Mouse (Mus musculus): ENCODE data around the gene Ccdc137. TPM values are rescaled to one million over a fixed set of nuclear protein-coding genes. Genes with fewer than 3 reads are reported as not detected.

The Ccdc137 gene
- 36.2 and 42.9 TPM in 2 replicates for polyA plus RNA-seq (2012; rRNA removed)

GRCm38 (mm10) chr11:120457772-120458751 lies at the start of gene Ccdc137, which contains the start of gene Oxld1:
Gene Ccdc137 (plus strand): TSS chr11:120458115.
Gene Oxld1 (minus strand): TSS chr11:120458068.

GRCm38 (mm10) chr11:120437152-120437856 lies 20.6 kb upstream of the Ccdc137 start, which contains the start of gene Nploc4:
Gene Nploc4 (minus strand): TSS chr11:120437708.

GRCm38 (mm10) chr11:120442344-120442743 lies 15.6 kb upstream of the Ccdc137 start, which contains the start of gene Tspan10:
Gene Tspan10 (plus strand): TSS chr11:120442644.

GRCm38 (mm10) chr11:120453306-120453705 lies 4.6 kb upstream of the Ccdc137 start, which contains the start of gene Pde6g:
Gene Pde6g (minus strand): TSS chr11:120453500.

GRCm38 (mm10) chr11:120467051-120467735 lies 9.3 kb downstream of the Ccdc137 start, which contains the start of gene Arl16:
Gene Arl16 (minus strand): TSS chr11:120467607.

GRCm38 (mm10) chr11:120484265-120484981 lies 26.5 kb downstream of the Ccdc137 start, which contains the start of gene Mrpl12:
Gene Mrpl12 (plus strand): TSS chr11:120484613.

GRCm38 (mm10) chr11:120491317-120492023 lies 33.6 kb downstream of the Ccdc137 start, which contains the start of gene Slc25a10:
Gene Slc25a10 (plus strand): TSS chr11:120491840.

Other genes with a start within 250 kb of the Ccdc137 start
- 40.3 and 44.1 TPM in 2 replicates for gene Bahcc1, start 225.2 kb upstream of the Ccdc137 start, polyA plus RNA-seq (2012; rRNA removed)
- gene Actg1, start 109.6 kb upstream of the Ccdc137 start, polyA plus RNA-seq (2012; rRNA removed), result 1,155 and 2,096 TPM in 2 replicates
- 0.23 and 0.48 TPM in 2 replicates for gene Fscn2, start 96.6 kb upstream of the Ccdc137 start, polyA plus RNA-seq (2012; rRNA removed)
- 26.2 and 38.4 TPM in 2 replicates for gene Faap100, start 79.4 kb upstream of the Ccdc137 start, polyA plus RNA-seq (2012; rRNA removed)
- gene Nploc4, start 20.4 kb upstream of the Ccdc137 start, polyA plus RNA-seq (2012; rRNA removed), result 43.1 and 58.4 TPM in 2 replicates
- 0.11 and 0.24 TPM in 2 replicates for gene Tspan10, start 15.5 kb upstream of the Ccdc137 start, polyA plus RNA-seq (2012; rRNA removed)
- 0.35 and 0.37 TPM in 2 replicates for gene Pde6g, start 4.6 kb upstream of the Ccdc137 start, polyA plus RNA-seq (2012; rRNA removed)
- gene Oxld1, start within 50 bp of the Ccdc137 start, polyA plus RNA-seq (2012; rRNA removed), result 6.9 and 7.4 TPM in 2 replicates
- gene Arl16, start 9.5 kb downstream of the Ccdc137 start, polyA plus RNA-seq (2012; rRNA removed), result 30.2 and 41.6 TPM in 2 replicates
- gene Mrpl12, start 26.5 kb downstream of the Ccdc137 start, polyA plus RNA-seq (2012; rRNA removed), result 106 and 125 TPM in 2 replicates
- 39.4 and 50.5 TPM in 2 replicates for gene Slc25a10, start 33.7 kb downstream of the Ccdc137 start, polyA plus RNA-seq (2012; rRNA removed)
- gene Gcgr, start 72.6 kb downstream of the Ccdc137 start, polyA plus RNA-seq (2012; rRNA removed), result 1.2 and 1.7 TPM in 2 replicates
- gene Mcrip1, start 91.6 kb downstream of the Ccdc137 start, polyA plus RNA-seq (2012; rRNA removed), result 164 and 177 TPM in 2 replicates
- gene Ppp1r27, start 93.0 kb downstream of the Ccdc137 start, polyA plus RNA-seq (2012; rRNA removed), result not detected in 2 replicates
- gene P4hb, start 115.1 kb downstream of the Ccdc137 start, polyA plus RNA-seq (2012; rRNA removed), result 365 and 391 TPM in 2 replicates
- gene Arhgdia, start 123.5 kb downstream of the Ccdc137 start, polyA plus RNA-seq (2012; rRNA removed), result 303 and 501 TPM in 2 replicates
- gene Alyref, start 140.2 kb downstream of the Ccdc137 start, polyA plus RNA-seq (2012; rRNA removed), result 300 and 546 TPM in 2 replicates
- 138 and 143 TPM in 2 replicates for gene Anapc11, start 140.3 kb downstream of the Ccdc137 start, polyA plus RNA-seq (2012; rRNA removed)
- 1.4 TPM in 2 replicates for gene Npb, start 150.4 kb downstream of the Ccdc137 start, polyA plus RNA-seq (2012; rRNA removed)
- 132 and 188 TPM in 2 replicates for gene Pcyt2, start 159.8 kb downstream of the Ccdc137 start, polyA plus RNA-seq (2012; rRNA removed)
- gene Sirt7, start 167.1 kb downstream of the Ccdc137 start, polyA plus RNA-seq (2012; rRNA removed), result 44.4 and 107 TPM in 2 replicates
- 42.7 and 60.6 TPM in 2 replicates for gene Mafg, start 175.5 kb downstream of the Ccdc137 start, polyA plus RNA-seq (2012; rRNA removed)
- 13.8 and 25.2 TPM in 2 replicates for gene Pycr1, start 185.7 kb downstream of the Ccdc137 start, polyA plus RNA-seq (2012; rRNA removed)
- gene Myadml2, start 190.0 kb downstream of the Ccdc137 start, polyA plus RNA-seq (2012; rRNA removed), result 0.08 and 0.26 TPM in 2 replicates
- gene Notum, start 203.1 kb downstream of the Ccdc137 start, polyA plus RNA-seq (2012; rRNA removed), result 2.2 and 5.1 TPM in 2 replicates
- gene Aspscr1, start 214.9 kb downstream of the Ccdc137 start, polyA plus RNA-seq (2012; rRNA removed), result 69.8 and 105 TPM in 2 replicates